ENCODE assay signal across 1 mouse cellular context in genomic region chr8:71633164-71633563, GRCm38 (mm10).
TF ChIP-seq lines count a peak whose summit lies in the region.

No protein-coding gene starts in this region.

TF ChIP-seq in CH12.LX, 34 proteins besides CTCF, POLR2A, EP300 and RAD21 (continued from another document):
- TF ChIP-seq TBP (conservative IDR thresholded peaks at IDR 0.05; ENCODE audit: low read depth, low read length) (no peak), ZMIZ1 (IDR thresholded peaks at IDR 0.05; ENCODE audit: low read depth, low read length) (no peak), MEF2A (IDR thresholded peaks at IDR 0.05; ENCODE audit: borderline replicate concordance, low read depth, low read length) (peak; percentile 73), KAT2A (IDR thresholded peaks at IDR 0.05; ENCODE audit: insufficient replicate concordance, low read length) (no peak), TCF12 (IDR thresholded peaks at IDR 0.05; ENCODE audit: low read depth, low read length) (peak; percentile 58), JUND (conservative IDR thresholded peaks at IDR 0.05; ENCODE audit: low read depth, low read length) (no peak), MAZ (IDR thresholded peaks at IDR 0.05; ENCODE audit: low read depth, low read length) (peak; percentile 92), NELFE (IDR thresholded peaks at IDR 0.05; ENCODE audit: low read depth, low read length) (peak; percentile 46; the same call in 1 of the 2 replicates), SIN3A (IDR thresholded peaks at IDR 0.05; ENCODE audit: low read length) (peak; percentile 72; the same call in 1 of the 2 replicates)
TF ChIP-seq in CH12.LX: peak in this region for 15.
